Mouse (Mus musculus) retina, postnatal 1 day (tissue): Measurements from ENCODE around the gene Hebp1.

Experiments
- DNase-seq: peaks from one replicate; pipeline ENCODE4 v3.0.0-alpha.2; 2012

Gene Hebp1

DNA sequence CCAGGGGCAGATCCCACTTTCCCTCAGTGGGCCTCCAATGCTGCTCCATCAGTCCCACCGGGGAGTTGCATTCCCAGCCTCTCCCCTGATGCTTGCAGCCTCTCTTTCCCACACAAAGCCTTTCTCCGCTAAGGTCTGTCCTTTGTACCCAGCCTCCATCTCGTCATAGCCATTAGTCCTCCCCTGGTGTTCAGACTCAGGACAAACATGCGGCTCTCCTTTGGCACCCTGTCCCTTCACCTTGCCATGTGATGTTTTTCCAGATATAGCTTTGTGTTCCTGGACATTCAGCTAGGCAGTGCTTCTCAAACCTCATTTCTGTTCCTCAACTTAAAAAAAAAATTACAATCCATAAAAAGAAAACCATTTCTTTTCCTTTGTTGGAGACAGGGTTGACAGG lies 39.3 kb downstream of the Hebp1 start:
- no peak for DNase-seq

DNA sequence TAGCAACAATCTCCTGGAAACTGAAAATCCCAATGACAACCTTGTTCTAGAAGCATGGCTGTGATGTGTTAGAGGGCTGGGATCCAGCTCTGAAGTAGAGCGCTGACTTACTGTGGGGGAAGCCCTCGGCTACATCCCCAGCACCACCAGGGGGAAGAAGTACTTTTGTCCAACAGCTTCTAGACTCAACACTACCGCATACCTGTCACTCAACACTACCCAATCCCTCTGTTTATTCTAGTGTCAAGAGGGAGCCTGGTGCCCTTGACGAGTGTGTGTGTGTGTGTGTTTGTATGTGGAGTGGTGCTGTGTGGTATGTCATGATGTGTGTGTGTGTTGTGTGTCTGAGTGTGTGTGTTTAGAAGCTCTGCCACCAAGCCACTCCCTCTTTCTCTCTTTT lies 40.3 kb downstream of the Hebp1 start:
- no peak for DNase-seq

DNA sequence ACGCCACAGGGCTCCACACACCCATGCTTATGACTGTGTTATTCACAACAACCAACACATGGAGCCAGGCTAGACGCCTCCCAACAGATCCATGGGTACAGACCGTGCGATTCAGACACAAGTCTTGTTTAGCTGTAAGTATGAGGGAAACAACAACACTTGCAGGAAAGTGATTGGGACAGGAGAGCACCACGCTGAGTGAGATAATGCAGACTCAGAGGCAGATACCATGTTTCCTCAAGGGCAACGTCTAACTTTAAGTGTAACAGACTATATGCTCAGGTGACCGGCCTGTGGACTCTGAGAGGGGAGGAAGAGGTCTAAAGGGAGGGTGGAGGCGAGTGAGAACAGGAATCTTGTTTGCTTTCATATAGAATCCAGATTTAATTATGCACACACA lies 41.2 kb downstream of the Hebp1 start:
- DNase-seq = no peak

DNA sequence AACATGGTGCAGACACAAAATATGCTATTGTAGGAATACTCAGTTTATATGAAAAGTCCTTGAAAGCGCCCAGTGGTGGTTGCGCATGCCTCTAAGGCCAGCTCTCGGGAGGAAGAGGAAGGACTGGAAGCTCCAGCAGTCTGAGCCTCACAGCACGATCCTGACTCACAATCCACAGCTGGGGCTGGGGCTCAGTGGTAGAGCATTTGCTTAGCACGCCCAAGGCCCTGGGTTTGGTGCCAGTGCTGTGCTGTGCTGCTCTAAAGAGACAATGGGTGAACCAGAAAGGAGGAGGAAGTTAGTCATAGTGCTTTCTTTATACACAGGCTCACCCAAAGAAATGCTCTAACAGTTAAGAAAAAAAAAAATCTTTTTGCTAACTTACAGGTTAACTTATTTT lies 44.1 kb downstream of the Hebp1 start:
- DNase-seq = no peak

DNA sequence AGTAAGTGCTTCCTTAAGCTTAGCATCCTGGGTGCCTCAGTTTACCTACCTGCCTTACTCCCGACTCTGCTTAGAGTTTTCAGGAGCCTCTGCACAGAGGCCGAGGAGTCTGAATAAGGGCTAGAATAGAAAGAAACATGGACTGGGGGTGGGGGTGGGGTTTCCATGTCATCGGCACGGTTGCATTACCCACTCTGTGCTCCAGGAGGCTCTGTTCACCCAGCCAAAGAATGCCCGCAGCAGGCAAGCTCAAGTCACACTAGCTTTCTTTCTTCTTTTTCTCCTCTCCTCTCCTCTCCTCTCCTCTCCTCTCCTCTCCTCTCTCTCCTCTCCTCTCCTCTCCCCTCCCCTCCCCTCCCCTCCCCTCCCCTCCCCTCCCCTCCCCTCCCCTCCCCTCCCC lies 47.5 kb downstream of the Hebp1 start:
- DNase-seq = peak; percentile 55

DNA sequence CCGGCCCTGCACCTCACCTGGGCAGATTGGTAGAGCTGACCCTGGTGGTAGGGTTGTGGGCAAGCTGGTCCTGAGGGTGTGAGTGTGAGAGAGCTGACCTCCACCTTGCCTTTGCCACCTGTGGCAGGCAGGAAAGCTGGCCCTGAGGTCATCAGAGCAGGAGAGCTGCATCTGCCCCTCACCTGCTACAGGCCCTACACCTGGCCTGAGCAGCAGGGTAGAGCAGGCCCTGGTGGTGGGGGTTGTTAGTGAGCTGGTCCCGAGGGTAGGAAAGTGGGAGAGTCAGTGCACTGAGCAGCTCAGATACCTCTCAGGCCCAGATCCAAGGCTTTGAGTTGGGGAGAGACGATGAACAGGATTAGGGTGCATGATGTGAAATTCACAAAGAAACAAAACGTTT lies 48.1 kb downstream of the Hebp1 start:
- DNase-seq = no peak

DNA sequence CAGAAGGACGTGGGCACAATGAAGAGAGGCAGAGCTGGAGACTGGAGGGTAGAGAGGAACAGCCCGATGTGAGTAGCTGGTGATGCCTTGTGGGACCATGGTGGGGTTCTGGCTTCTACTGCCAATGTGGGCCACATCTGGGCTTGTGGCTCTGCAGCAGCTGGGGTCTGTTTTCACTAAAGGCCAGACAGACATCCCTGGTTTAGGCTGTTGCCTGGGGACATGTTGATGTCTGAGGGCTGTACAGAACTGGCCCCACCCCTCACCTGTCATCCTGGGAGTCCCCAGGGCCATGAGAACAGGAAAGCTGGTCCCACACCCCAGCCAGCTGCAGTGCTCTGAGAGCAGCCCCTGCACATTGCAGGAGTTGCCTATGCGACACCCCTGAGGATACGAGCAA lies 48.6 kb downstream of the Hebp1 start:
- DNase-seq = no peak

DNA sequence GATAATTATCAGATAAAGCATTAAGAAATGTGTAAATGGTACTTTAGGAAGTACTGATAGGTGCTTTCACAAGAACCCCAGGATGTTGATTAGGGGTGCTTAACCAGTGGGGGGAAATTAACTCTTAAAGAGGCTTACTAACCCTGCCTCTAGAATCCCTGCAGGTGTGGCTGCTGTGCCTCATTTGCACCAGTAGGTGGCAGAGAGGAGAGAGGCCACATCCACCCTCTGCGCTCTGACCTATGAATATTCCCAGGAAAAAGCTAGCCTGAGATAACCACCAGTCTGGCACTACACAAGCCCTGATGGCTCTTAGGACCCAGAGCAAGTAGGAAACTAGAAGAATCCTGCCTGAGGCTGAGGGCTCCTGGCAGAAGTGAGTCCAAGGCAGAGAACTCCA lies 49.3 kb downstream of the Hebp1 start:
- peak; percentile 48 for DNase-seq

DNA sequence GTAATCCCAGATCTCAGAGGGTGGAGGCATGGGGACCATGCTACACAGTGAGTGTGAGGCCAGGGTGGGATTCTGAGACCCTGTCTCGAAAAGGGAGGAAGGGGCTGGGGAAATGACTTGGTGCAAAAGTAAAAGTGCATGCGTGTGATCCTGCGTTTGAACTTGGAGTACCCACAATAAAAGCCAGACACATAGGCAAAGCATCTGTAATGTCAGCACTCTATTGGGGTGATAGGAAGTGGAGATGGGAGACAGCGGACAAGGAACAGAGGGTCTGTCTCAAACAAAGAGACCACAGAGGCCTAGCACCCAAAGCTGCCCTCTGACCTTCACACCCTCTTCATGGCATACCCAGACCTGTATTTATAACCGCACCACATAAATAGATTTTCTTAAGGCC lies 51.8 kb downstream of the Hebp1 start:
- DNase-seq = no peak

DNA sequence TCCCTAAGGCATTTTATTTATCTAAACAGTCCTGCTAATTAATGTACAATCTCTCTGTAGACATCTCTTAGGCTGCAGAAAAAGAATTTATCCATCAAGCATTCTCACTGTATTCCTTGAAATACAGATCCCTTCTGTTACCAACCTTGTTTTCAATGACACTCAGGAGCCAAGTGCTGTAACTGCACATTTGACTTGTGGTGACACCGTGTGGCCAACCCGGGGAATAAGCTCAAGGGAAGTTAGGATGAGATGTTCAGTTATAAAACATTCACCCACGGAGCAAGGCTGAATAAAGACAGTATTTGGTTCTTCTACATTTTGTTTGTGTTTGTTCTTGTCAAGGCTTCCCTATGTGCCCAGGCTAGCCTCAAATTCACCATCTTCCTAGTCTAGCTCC lies 53.3 kb downstream of the Hebp1 start:
- peak; percentile 54 for DNase-seq

DNA sequence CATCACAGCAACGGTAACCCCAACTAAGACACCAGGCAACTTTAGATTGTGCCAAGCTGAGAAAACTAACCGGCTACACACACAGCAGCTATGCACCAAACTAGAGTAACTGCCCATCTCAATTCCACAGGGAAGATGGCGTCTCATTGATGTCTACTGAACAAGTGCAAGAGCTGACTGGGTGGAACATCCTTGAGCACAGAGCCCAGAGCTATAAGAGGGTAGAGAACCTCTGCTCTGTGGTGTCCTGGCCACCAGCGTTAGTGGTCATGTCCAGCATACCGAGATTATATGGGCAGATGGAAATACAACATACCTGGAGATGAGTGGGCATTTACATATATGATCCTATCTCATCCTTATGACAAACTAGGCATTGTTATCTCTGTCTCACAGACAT lies 54.7 kb downstream of the Hebp1 start:
- no peak for DNase-seq

DNA sequence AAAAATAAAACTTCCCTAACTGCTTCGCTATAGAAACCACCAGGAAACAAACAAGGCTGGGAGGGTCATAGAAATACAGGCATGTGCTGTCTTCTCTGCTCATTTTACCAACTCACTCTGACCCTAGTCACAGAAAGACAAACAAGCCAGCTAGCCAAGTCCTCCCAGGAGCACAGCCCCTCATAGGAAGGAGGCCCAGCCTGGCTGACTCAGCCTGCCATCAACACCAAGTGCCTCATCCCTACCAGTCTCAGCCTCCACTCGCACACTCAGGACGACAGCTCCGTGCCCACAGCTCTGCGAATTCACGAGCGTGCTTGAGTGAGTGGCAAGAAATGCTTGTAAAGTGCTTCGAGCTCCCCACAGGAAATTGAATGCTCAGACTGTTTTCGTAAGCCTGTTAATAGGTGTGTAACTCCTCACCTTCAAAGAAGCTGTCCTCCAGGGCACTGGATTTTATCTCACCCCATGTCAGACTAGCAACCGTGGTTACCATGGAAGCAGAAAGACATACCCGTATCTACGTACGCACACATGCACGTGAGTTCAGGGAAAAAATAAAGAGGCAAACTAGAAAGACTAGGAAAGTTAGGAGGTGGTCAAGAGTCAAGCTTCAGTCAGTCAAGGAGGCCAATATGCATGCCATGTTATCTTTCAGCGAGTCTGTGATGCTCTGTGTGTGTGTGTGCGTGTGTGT lies 56.2 kb downstream of the Hebp1 start:
- DNase-seq = no peak

DNA sequence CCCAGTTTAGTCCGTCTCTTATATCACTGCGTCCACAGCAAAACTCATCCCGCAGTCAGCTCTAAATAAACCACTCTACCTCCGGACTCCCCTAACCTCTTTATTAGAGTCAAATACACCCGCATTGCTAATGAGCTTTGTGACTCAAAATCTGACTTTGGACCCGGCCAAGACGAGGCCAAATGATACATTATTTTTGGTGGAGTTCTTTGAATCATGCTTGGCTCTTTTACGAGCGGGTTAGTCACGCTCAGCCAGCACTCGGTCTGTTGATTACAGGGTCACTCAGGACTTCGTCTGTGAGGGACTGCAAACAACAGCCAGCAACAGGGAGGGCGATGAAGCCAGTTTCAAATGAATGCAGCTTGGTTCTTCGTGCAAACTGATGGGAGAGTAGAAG lies 59.1 kb downstream of the Hebp1 start:
- DNase-seq = no peak

DNA sequence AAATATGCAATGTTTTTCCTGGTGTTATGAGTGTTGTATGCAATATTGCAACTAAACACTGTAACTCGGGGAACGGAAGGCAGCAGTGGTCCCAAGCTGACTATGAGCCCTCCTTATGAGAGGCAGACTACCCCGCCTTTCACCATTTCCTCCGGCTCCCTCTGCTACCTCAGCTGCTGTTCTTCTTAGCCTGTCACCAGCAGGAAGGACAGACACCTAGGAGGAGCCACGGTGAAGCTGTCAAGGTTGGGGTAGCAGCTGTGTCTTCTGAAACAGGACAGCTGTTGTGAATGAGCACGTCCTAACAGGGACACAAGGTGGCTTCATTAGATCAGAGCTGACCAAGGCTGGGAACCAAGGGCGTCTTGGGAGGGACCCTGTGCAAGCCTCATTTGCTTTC lies 59.6 kb downstream of the Hebp1 start:
- no peak for DNase-seq

DNA sequence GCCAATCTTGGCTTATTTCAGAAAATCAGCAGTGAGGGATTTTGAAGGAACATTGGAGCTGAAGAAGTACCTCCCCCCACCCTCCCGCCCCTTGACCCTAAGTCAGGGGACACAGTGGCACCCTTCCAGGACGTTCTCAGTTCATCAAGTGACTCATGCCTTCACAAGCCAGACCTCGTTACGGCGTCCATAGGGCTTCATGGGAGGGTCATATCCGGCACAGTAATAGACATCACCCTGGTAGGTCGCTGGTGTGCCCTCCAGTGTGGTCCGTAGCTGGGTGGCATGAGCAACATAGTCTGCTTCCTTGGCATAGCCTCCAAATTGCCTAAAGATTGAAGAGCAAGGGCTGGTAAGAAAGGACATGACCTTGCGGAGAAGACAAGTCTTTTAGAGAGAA lies 60.1 kb downstream of the Hebp1 start:
- no peak for DNase-seq

DNA sequence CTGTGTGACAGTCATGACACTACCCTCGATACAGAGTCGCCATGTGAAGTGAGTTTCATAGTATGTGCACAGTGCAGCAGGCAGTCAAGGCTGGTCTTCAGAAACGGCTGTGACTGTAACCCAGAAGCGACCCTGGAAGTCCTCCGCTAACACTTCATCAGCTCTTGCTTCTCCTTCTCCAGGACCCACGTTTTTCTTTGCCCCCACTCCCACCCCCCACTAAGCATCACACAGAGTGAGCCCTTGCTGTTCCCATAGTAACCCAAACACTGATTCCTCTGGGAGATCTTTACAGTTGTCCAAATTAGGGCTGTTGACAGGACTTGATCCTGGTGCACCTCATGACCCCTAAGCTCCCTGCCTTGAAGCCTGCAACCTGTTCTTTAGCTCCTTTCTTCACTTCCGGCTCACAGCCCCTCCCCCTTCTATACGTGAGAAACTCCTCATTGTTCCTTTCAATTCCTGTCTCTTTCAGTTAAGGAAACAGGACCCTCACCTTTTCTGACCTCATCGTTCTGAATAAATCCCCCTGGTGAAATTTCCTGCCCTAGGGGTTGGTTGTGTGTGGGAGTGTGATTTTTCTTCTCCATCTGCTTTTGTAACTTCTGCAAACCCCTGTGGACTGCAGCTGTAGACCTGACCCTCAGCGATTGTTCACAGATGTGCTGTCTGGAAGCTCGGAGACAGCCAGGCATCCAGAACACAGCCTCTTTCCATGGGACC lies 61.2 kb downstream of the Hebp1 start:
- DNase-seq = peak; percentile 30

DNA sequence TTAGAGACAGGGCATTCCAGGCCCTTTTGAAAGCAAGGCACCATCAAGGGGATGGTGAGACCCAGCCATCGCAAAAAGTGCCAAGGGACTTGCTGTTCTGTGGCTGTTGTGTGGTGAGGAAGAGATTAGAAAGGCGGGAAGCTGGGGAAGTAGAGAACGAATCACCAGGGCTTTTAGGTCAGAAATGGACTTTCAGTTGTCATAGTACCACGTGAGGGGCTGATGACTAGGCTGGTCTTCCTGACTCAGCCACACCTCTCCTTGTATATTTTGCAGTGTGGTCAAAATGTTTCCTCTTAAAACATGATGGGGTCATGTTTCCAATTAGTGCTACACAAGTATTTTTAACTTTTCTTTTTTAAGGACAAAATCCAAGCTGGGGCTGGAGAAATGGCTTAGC lies 62.1 kb downstream of the Hebp1 start:
- no peak for DNase-seq

DNA sequence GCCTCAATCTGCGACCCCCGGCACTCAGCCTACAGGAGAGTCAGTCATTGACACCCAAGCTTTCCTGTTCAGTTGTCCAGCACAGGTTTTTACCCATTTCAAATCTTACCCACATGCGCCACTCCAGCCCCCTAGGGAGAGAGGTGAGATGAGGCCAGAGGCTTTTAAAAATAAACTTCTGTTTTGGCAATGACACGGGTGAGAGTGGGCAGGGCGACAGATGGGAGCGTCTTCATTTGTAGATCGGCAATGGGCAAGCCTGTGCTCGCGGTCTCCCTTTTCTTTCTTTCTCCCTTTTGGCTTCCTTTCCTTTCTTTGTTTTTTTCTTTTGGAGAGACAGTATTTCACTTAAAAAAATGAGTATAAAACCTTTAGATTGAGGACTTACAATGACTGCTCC lies 64.3 kb downstream of the Hebp1 start:
- no peak for DNase-seq

DNA sequence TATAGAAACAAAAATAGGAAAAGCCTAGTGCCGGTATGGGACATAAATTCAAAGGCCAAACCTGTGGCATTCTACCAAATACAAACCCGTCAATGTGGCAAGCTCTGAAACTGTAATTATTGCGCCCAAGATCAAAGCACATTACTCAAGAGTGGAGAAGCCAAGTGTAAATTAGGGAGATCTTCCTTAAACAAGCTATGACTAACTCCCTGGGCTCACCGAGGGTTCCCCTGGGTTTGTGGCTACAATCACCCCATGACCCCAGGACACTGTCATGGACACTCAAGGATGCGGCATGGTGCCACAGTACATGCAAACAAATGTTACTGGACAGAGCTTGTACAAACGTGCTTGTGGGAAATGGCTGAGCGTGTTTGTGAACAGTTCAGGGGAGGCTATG lies 64.7 kb downstream of the Hebp1 start:
- no peak for DNase-seq

DNA sequence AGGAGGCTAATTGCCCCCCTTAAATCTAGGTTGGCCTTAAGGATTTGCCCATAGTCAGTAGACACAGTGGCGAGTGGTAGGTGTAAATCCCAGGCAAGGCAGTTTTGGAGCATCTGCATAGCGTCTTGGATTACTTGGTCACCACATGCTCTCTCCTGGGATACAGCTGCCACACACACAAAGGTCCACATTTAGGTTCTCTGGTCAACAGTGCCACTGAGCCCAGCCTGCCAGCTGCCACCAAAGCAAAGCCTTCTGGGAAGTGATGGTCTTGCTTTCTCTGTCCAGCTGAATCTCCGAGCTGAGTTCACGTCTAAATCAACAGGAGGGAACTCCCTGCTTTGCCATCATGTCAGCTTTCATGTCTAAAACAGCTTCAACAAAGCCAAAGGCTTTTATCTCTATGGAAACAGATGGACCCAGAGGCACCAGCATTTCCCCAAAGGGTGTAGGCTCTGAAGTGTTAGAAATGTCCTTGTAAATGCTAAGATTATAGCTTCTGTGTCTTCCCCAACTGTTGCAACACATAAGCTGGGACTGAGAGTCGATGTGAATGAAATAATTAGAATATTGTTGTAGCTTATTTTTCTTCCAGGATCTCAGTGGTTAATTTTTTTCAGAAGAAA lies 73.0 kb downstream of the Hebp1 start:
- peak; percentile 49 for DNase-seq

DNA sequence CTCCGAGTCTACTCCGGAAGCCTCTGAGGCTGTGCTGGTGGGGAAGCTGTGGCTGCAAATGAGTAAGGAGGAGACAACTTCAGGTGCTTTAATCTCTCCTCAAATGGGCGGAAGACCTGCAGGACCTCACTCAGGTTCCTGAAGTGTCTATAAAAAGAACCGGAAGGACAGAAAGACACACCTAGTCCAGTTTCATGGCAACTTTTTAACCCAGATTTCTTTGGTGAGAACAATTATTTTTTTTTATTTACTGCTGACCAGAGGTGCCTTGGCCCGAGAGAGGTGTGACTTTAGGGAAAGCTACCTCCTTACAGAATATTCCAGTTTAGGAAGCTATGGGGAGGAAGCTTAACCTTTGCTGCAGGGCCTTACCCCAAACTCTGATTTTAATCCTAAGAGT lies 79.6 kb downstream of the Hebp1 start, which contains the start of gene Gprc5d:
Gene Gprc5d, minus strand, starts transcription at position 101 of the 400 bp plus-strand sequence.
- DNase-seq = no peak

DNA sequence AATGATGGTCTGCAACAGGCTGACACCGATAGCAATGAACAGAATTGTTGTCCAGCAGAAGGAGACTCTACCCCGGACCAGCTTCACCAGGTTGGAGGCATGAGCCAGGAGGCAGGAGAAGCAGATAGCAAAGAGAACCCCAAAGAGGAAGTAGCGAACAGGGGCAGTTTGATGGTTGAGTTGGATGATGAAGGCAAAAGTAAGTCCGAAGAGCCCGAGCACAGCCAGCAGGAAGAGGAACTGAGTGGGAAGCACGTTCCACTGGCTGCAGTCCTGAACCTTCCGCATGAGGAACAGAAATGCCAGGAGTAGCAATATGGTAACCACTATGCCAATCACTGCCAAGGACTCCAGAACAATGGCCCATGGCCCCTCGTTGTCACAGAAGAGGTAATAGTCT lies 81.3 kb downstream of the Hebp1 start:
- no peak for DNase-seq

DNA sequence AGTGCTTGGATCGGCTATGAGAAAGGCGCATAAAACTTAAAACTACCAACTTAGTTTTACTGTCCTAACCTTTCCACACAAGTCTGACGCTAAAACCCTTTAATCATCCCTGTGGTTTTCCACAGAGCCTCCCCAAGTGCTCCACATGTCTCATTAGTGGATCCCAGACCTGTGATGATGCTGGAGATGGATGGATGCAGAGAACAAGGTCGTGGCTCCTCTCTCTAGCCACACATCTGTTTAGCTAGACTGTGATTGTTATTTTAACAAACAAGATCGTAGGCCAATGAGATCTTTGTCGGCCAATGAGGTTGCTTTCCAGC lies 84.7 kb downstream of the Hebp1 start:
- DNase-seq = no peak

DNA sequence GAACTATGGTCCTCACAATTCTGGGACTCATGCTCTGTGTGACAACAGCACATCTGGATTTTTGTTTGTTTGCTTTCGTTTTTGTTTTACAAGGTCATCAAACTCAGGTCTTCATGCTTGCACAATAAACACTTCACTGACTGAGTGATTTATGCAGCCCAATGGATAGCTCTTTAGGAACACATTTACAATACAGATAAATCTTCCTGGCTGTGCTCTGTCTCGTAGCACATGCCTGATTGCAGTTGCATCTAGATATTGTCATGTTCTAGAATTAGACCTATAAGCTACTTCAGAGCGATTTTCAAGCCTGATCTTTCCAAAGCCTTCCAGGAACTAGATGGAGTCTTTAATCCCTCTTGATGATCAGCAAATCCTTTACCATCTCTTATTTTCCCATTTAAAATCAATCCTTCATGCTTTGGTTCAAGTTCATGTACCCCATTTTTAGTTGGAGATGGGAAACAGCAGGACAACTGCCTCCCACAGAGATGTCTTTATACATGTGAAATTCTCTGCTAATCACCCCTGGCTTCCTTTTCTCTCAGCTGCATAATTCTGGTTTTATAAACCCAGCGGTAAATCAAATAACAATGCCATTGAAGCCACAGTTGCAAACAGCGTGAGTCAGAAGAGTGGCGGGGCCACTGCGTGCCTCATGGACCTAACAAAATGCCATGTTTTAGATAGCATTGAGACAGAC lies 85.3 kb downstream of the Hebp1 start:
- DNase-seq = no peak
